Mouse (Mus musculus) adrenal gland, postnatal 25 days (tissue): ENCODE data around the gene Stmn1. TPM values are rescaled to one million over a fixed set of nuclear protein-coding genes. Genes with fewer than 3 reads are reported as not detected.
"Not testable (repeated sequence)": the region's sequence is repeated elsewhere in the genome, so short reads cannot be mapped to it uniquely, and the experiment has no call there.

Experiments
- DNase-seq: peaks from one replicate; pipeline ENCODE4 v3.0.0; 2021; ENCODE audit warnings: mixed read lengths
- total RNA-seq: library from RNA; stranded (reverse); gene quantifications from 2 replicates; pipeline ENCODE4 v1.2.3, GENCODE M21; 2021

The Stmn1 gene
- total RNA-seq, 1 experiment from 2014 or later = 75.6 TPM

DNA sequence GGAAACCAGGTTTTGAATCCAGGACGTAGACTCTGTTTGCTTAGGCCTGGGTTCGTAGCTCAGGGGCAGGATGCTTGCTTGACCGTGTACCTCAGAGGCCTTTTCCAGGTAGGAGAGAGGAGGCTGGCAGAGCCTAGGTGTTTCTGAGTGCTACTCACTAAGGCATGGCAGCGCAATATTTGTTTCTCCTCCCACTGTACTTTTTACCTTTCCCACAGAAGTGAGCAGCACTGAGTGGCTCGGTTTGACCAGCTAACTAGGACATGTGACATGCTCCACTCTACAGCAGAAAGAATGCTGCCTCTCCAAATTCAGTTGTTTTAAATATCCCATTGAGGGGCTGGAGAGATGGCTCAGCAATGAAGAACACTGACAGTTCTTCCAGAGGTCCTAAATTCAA, 20.1 kb downstream of the Stmn1 start:
- DNase-seq = no peak

DNA sequence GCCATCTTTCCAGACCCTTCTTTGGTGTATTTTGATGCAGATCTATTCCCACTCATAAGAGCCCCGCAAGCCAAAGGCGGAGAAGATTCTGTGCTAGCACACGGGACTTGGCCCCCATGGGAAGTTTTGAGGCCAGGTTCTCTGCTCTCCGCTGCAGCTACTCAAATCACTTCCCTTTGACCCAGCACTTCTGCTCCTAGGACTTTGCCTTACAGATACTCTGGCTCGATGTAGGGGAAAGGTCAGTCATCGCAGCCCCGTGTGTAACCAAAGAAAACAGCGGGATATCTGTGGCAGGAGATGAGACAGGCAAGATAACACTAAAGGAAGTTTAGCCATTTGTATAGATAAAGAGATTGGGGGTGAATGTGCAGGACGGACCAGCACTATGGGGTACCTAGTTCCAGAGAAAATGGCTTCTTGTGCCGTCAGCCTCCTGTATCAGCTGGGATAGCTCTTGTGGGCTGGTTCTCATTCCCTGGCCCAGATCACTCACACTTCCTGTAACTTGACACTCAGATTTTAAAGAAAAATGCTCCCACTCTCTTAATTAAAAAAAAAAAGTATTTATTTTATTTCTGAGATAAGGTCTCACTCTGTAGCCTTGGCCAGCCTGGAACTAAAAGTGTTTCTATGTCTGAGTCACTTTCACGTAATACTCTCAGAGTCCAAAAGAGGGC, 22.0 kb downstream of the Stmn1 start:
- DNase-seq = no peak

DNA sequence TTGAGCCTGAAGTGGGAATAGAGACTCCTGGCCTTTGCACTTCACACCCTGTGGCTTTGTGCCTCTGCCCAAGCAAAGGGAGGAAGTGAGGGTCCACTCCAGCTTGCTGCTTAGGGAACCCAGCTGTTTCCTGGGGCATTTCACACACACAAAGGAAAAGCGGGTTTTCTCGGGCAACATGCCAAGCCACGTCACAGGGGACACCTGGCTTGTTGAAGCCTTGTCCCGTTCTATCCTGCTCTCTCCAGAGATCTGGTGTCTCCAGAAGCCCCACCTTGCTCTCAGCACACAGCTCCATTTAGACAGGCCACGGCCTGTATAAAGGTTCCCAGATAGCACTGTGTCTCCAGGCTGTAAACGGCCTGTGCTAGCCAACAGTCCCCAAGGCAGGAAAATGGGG, 23.6 kb downstream of the Stmn1 start:
- DNase-seq = no peak

DNA sequence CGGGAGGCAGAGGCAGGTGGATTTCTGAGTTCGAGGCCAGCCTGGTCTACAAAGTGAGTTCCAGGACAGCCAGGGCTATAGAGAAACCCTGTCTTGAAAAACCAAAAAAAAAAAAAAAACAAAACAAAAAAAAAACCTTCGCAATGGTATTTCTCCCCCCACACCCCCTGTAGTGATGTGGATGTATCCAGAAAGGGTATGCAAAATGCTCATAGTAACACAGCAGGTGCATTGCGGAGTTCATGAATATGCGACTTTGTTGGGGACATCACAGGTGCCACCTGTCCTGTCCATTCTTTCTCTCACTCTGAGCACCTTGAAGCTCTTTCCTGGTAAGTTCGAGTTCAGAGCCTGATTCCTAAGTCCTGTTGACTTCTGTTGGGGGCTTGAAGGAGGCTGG, 26.0 kb downstream of the Stmn1 start:
- not testable (repeated sequence) for DNase-seq

DNA sequence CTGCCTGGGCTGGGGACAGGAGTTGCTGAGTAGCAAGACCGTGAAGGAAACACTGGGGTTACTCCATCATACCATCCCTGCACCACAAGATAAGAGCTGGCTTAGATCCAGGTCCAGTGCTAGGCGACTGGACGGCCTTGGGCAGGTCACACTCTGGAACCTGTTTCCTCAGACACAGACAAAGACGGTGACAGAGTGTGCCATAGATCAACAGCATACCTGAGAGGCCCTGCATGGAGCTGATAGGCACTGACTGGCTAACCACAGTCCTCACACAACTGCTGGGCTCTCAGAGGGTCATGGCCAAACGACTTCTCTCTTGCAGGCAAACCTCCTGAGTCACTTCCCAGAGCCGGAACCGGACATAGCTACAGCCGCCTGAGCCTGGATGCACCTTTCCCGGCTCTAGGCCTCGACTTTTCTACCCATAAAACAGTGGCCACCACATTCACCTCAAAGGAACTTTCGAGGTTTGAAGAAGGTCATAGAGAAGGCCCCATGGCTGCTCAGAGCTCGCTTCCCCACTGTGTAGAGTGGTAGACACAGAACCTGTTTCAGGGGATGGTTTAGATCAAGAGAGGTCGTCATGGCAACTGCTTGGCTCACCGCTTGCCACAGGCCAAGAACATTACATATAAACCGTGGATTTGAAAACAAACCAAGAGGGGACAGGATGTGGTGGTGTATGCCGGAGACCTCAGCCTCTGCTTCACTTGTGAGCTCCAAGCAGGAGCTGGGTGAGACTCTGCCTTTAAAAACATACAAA, 26.8 kb downstream of the Stmn1 start:
- peak; percentile 50 for DNase-seq

DNA sequence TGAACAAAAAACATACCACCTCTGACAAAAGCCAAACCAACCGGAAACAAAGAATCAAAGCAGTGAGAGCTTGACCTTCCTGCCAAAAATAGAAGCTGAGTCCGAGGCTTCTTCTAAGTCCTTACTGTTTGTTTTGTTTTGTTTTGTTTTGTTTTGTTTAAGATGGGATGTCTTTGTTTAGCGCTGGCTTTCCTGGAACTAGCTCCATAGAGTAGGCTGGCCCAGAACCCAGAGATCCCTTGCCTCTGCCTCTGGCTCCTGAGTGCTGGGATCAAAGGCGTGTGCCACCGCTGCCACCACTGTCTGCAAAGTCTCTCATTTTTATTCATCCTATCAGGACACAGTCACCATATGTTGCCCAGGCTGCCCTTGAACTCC, 27.4 kb downstream of the Stmn1 start:
- DNase-seq = no peak

DNA sequence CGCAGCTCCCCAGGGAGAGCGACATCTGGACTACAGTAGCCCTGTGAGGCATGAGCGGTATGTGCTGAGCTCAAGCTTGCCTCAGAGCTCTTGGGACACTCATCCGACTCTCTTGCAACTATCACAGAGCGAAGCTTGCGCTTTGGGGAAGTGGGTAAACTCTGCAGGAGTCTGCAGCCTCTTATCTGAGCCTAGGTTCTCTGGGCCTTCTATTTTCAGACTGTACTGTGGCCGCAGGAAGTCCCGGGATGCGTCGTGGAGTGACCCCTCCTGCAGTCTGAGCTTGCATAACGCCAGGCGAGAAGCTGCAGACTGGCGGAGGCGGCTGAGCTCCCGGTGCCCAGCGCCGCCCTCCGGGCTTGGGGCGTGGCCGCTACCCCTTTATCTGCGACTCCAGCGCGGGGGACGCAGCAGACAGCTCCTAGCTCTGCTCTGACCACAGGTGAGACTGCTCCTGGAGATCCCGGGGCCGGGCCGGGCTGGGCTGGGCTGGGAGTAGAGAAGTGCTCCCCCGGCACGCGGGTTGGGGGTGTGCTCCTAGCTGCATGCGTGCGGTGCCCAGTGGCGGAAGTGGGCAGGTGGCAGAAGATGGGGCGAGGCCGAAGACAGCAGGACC, 28.6 kb downstream of the Stmn1 start, which contains the start of gene Paqr7:
Gene Paqr7, plus strand, starts transcription at position 103 of the 616 bp plus-strand sequence.
- peak; percentile 87 for DNase-seq

DNA sequence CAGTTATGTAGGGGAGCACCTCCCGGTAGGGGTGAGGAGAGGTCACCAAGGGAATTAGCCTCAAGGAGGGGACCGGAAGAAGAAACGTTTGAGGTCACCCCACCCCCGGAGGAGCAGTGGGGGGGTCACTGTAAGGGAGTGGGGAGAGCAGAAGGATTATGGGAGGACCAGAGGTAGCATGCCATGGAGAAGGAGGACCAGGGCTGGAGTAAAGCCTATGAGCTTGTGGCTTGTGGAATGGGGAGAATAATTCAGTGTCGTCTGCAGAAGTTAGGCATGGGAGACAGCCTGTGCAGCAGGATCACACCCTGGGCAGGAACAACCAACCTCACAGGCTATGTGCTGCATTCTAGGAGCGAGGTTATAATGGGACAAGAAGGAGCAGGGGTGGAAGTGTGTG, 29.1 kb downstream of the Stmn1 start:
- DNase-seq = no peak

DNA sequence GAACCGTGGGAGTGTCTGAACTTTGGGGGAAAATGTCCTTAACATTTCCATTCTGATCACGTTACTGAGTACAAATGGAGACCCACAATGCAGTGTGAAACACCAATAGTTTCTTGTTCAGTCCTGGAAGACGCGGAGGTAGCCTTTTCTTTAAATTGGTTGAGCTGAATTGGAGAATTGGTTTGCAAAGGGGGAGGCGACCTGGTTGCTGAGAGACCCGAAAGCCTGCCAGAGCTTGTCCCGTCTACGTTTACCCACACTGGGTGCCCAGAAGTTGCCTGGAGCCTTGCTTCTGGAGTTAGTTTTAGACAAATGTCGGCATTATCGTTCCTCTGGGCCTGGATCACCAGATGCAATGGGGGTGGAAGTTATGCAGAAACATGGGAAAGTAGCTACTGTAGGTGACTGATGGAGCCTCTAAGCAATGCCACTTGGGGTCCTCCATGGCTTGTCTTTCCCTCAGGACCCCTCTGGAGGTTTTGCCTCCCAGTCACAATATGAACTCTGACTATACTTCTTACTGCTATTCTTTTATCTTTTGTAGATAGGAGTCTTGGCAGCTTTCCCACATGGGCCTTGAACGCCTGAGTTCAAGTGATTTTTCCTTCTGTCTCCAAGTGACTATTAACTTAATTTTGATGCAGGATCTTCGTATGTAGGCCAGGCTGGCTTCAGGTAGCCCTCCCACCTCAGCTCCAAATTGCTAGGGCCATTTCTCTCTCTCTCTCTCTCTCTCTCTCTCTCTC, 30.0 kb downstream of the Stmn1 start:
- DNase-seq = peak; percentile 55

DNA sequence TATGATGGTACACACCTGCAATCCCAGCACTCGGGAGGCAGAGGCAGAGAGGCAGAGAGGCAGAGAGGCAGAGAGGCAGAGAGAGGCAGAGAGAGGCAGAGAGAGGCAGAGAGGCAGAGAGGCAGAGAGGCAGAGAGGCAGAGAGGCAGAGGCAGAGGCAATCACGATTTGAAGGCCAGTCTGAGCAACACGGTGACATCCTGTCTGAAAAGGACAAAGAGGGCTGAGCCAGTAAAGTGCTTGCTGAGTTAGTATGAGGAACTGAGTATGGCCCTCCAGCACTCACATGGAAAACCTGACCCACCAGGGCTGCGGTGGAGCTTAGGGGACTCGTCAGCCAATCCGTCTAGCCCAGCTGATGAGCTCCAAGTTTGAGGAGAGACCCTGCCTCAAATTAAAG, 30.9 kb downstream of the Stmn1 start:
- not testable (repeated sequence) for DNase-seq

DNA sequence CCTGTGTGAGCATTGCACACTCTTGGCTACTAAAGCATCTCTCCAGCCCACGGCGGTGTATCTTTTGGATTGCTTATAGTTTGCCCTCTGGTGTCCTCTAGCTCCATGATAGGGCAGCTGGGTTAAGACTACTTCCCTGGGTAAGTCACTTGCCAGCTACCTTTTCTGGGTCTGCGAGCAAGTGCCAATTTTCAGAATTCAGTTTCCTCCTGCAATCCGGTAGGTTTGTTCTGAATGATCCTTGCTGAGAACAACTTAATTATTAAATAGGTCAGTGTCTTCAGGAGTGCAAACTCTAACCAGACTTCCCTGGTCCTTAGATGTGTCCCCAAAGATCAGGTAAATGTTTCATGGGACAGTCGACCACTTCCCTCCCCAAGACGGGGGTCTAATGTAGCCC, 33.0 kb downstream of the Stmn1 start:
- DNase-seq = no peak

DNA sequence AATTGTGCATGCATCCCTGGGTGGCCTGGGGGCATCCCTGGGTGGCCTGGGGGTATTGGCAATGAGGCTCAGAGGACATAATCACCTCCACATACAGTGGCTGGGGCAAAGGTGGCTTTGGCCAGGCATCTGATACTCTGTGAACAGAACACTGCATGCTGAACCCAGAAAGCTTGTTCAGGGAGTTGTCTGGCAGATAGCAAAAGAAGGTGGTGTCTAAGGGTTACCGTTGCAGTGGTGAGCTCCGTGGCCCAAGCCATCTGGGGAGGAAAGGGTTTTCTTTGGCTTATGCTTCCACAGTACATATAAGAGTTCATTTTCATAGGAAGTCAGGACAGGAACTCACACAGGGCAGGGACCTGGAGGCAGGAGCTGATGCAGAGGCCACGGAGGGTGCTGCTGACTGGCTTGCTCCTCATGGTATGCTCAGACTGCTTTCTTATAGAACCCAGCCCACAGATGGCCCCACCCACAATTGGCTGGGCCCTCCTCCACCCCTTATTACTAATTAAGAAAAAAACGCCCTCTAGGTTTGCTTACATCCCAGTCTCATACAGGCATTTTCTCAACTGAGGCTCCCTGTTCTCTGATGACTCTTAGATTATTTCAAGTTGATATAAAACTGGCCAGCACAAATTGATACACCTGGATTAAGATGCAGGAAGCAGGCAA, 35.7 kb downstream of the Stmn1 start:
- DNase-seq = no peak

DNA sequence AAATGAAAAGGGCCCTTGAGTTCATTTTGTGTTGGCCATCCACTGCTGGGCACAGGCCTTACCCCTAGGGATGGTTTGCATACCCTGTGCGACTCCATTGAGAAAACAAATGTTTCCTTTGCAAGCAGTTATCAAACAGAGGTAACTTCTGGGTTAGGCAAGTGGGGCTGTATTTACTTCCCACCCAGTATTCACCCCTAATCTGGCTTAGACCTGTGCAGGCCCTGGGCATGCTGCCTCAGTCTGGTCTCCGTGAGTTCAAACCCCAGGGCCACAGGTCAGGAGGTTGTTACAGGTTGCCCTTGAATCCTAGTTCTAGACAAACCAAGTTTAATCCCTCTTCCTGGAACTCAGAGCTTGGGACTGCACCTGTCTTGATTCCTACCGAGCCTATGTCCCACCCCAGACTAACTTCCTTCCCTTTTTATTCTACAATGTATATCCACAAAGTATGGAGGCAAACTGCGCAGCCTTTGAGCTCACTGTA, 37.2 kb downstream of the Stmn1 start:
- no peak for DNase-seq

DNA sequence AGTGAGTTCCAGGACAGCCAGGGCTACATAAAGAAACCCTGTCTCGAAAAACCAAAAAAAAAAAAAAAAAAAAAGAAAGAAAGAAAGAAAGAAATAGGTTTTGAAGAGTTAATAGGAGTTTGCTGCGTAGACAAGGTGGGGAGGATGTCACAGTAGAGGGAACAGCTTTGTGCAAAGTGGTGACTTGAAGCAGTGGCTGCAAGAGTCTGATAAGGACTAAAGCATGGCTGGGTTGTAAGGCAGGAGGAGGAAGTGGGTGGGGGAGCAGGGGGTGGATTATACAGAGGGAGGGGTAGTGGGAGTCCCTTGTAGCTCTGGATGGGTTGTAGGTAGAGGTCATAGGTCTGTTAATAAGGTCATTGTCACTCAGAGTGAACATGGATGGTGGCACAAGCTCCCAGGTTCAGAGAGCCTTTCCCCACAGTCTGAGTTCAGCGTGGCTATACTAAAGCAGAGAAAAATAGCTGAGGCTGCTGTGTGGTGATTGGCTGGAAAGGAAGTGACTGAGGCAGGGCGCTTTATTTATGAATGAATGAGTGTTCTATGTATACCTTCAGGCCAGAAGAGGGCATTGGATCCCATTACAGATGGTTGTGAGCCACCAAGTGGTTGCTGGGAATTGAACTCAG, 38.0 kb downstream of the Stmn1 start:
- DNase-seq = no peak

DNA sequence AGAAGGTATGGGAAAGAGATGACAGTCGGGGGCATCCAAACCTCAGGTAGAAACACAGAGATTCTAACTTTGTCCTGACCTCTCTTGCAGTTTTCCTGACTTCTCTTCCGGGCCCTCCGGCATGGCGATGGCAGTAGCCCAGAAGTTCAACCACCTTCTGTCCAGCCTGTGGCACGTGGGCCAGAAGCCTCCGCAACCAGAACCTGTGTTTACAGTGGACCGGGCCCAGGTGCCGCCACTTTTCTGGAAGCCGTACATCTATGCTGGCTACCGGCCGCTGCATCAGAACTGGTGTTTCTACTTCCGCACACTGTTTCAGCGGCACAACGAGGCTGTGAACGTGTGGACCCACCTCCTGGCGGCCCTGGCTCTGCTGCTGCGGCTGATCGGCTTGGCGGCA, 38.6 kb downstream of the Stmn1 start:
- DNase-seq = no peak

DNA sequence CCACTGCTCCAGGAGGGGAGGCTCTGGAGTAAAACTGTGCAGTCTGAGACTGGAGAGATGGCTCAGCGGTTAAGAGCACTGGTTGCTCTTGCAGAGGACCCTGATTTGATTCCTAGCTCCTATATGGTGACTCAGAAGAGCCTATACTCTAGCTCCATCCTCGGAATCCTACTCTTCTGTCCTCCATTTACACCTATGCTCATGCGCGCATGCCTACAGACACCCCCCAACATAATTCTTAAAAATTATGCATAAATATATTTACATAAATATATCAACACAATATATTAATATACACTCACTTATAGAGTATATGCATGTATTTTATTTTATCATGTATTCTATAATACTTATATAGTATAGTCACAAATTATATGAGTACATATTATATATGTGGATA, 42.3 kb downstream of the Stmn1 start:
- DNase-seq = no peak

DNA sequence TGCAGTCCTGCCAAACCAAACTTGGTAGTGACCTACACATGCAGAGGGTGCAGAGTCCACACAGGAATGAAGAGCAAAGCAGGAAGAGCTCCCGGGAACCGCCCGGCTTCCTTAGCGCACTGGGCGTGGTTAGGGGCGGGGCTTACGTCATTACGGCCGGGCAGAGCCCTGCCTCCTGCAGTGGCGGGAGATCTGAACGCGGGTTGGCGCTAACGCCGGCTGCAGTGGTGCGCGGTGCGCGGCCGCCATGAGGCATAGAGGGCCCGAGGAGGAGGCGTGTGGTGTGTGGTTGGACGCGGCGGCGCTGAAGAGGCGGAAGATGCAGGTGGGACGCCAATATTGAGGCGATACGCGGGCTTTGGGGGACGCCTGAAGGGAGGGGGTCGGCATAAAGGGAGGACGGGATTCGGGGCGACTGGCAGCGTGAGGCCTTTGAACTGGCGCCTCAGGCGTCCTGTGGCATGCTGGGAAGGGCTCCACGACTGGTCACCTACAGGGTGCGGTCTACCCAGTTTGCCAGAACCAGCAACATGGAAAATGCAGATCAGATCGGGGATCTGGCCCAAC, 42.8 kb downstream of the Stmn1 start, which contains the start of gene Aunip:
Gene Aunip, plus strand, starts transcription at position 155 of the 567 bp plus-strand sequence.
- DNase-seq = peak; percentile 96

DNA sequence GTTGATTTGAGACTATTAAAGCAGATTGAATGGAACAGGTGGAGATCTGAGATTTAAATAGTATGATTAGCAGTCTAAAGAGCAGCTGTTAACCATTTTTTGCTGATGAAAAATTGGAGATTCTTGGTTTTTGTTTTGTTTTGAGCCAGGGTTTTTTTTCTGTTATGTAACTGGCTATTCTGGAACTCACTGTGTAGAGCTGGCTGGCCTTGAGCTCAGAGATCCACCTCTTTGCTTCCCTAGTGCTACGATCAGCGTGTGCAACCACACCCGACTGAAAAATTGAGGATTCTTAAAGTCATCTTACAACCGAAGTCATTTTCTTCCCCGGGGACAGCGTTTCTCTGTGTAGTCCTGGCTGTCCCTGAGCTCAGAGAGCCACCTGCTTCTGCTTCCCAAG, 43.6 kb downstream of the Stmn1 start:
- DNase-seq = no peak

DNA sequence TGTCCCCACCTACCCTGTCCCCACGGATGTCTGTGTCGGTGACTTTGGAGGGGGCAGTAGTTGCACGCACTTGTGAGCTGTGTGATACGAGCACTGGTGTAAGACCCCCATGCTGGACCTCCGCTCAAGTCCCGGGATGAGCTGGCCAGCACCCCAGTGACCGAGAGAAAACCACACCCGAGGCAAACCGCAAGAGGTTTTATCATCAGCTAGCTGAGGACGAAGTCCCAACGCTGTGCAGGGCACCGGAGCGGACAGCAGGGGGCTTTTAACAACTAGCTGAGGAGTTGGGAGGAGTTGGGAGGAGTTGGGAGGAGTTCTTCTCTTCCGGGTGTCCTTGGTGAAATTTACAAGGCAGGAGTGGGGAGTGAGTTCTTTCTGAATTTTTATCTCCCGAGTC, 44.7 kb downstream of the Stmn1 start:
- peak; percentile 78 for DNase-seq

DNA sequence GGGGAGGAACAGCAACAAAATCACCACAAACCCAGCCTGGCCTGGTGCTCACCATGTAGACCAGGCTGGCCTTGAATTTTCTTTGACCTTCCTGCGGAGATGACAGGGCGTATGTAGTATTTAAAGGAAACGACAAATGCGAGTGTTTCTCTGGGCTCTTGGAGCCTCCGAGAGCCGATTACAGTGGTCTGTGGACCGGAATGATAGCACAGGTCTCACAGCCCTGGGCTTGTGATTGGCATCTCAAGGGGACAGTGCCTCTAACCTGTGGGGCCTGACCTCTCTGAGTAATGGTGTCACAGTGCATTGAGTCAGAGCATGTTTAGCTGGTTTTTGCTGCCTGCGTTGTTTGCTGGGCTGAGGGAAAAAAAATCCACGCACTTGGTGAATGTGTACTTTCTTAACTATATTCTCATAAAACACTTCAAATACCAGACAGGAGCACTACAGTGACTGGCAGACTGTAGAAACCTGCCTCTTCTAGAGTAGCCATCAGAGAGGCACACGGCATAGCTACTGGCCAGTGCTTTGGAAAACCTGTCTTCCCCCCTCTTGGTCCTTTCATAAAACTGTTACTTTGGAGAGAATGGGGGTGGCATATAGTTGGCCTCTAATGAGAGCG, 46.3 kb downstream of the Stmn1 start:
- no peak for DNase-seq

DNA sequence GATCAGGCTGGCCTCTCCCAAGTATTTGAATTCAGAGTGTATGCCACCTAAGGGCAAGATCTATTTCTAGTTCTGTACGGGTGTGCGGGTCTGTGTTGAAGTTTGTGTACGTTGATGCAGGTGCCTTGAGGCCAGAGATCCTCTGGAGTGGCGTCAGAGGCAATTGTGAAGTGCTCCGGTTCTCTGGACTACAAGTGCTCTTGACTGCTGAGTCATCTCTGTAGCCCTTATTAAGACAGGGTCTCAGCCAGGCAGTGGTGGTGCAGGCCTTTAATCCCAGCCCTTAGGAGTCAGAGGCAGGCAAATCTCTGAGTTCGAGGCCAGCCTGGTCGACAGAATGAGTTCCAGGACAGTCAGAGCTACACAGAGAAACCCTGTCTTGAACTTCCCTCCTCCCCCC, 47.5 kb downstream of the Stmn1 start:
- DNase-seq = no peak
